Mouse (Mus musculus) limb, embryonic 13.5 days (tissue): Measurements from ENCODE around the gene Coro2b. TPM values are rescaled to one million over a fixed set of nuclear protein-coding genes. Genes with fewer than 3 reads are reported as not detected.

Experiments used
- ATAC-seq: fragments of 200-750 bp; cut with Nextera tagmentation; 2 replicates; pipeline ENCODE4 v1.8.0; 2017; ENCODE audit warnings: low read depth, moderate number of reproducible peaks, moderate TSS enrichment; ENCODE audit not compliant: low FRiP score
- H3K27ac ChIP-seq: fragments of 300-500 bp; sonication (generic); 2 replicates; pipeline ENCODE4 v1.5.1; 2015; ENCODE audit warnings: inconsistent platforms, mild to moderate bottlenecking, moderate library complexity
- H3K27me3 ChIP-seq: fragments of 300-500 bp; sonication (generic); 2 replicates; pipeline ENCODE4 v1.6.1; 2015; ENCODE audit warnings: mild to moderate bottlenecking, inconsistent platforms
- H3K36me3 ChIP-seq: fragments of 300-500 bp; sonication (generic); 2 replicates; pipeline ENCODE4 v1.6.1; 2015; ENCODE audit warnings: inconsistent platforms, mild to moderate bottlenecking, moderate library complexity
- H3K4me1 ChIP-seq: fragments of 300-500 bp; sonication (generic); 2 replicates; pipeline ENCODE4 v1.6.1; 2015; ENCODE audit warnings: inconsistent platforms
- H3K4me2 ChIP-seq: fragments of 300-500 bp; sonication (generic); replicated peaks from 2 replicates; pipeline ENCODE4 v1.6.1; 2015; ENCODE audit warnings: inconsistent platforms, mild to moderate bottlenecking, moderate library complexity
- H3K4me3 ChIP-seq: fragments of 300-500 bp; sonication (generic); 2 replicates; pipeline ENCODE4 v1.5.1; 2015; ENCODE audit warnings: moderate library complexity, mild to moderate bottlenecking, inconsistent platforms
- H3K9ac ChIP-seq: fragments of 300-500 bp; sonication (generic); 2 replicates; pipeline ENCODE4 v1.6.1; 2015; ENCODE audit warnings: mild to moderate bottlenecking, inconsistent platforms
- H3K9me3 ChIP-seq: fragments of 300-500 bp; sonication (generic); 2 replicates; pipeline ENCODE4 v1.6.1; 2016; ENCODE audit warnings: inconsistent platforms
- WGBS: fragments of 180-500 bp; shearing (Covaris S2); methylation state at CpG from one replicate; pipeline ENCODE4 v1.1.7; 2015; 5-methylcytosine and 5-hydroxymethylcytosine counted together
- polyA plus RNA-seq: library from polyadenylated mRNA; unstranded; fragments of >200 nt; fragmentation: Nextera tagmentation; extraction: Ambion mirVana; gene quantifications from 2 replicates; pipeline ENCODE4 v1.2.1, GENCODE M21; 2015

The Coro2b gene
- polyA plus RNA-seq, 1 experiment from 2014 or later = 8.5 TPM

DNA sequence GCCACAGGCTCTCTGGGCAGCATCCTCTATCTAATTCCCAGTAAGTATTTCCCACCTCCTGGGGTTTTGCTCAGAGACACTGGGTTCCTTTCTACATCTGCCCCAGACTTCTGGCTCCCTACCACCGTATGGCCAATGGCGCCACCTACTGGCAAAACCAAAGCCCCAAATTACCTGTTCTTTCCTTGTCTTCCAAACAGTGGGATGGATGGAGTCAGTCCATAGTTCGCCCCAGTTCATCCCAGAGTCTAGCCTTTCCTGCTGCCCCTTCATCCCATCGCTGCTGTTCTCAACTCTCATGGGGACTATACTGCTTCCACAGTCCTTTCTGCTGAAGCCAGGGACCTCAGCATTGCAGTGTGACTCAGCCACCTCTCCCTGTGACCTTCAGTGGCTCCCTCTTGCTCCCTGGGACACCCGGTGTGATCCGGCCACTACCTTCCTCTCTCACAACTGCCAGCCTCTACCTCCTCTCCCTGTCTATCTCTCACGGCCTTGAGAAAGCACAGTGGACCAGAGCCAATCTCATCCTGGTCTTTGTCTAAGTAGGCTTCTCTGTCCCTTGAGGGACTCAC lies 16.6 kb upstream of the Coro2b start:
- H3K4me1 ChIP-seq = peaks cover 5% of the 10 kb centered on the region
- H3K4me2 ChIP-seq = no peak overlapping the region
- H3K36me3 ChIP-seq = no peaks in the 10 kb centered on the region
- no peak overlapping the region for H3K9ac ChIP-seq
- no peaks in the 10 kb centered on the region for H3K27me3 ChIP-seq
- ATAC-seq = no peak
- WGBS = 34% methylated on average over 7 of the region's 7 CpGs
- no peak overlapping the region for H3K4me3 ChIP-seq
- no peaks in the 10 kb centered on the region for H3K9me3 ChIP-seq
- H3K27ac ChIP-seq = no peak overlapping the region

DNA sequence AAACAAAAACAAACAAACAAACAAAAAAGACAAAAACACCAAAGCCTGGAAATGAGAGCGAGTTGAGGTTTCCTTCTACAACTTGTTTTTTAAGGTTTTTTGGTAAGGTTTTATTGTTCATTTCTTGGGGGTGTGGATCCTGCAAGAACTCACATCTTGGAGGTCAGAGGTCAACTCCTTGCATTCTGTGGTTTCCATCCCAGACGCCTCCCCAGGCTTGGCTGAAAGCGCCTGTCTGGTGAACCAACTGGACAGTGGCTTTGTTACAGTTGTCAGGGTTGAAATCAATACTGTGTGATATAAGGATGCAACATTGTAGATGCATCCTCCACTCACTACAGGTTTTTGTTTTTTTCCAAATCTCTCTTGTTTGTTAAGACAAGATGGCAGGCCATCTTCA lies 14.7 kb upstream of the Coro2b start:
- no peak overlapping the region for H3K4me3 ChIP-seq
- H3K9me3 ChIP-seq = no peaks in the 10 kb centered on the region
- H3K9ac ChIP-seq = no peak overlapping the region
- no peak overlapping the region for H3K27ac ChIP-seq
- peaks cover 5% of the 10 kb centered on the region for H3K4me1 ChIP-seq
- no peaks in the 10 kb centered on the region for H3K27me3 ChIP-seq
- ATAC-seq = no peak
- H3K36me3 ChIP-seq = no peaks in the 10 kb centered on the region
- WGBS = 81% methylated on average over 3 of the region's 3 CpGs
- no peak overlapping the region for H3K4me2 ChIP-seq

DNA sequence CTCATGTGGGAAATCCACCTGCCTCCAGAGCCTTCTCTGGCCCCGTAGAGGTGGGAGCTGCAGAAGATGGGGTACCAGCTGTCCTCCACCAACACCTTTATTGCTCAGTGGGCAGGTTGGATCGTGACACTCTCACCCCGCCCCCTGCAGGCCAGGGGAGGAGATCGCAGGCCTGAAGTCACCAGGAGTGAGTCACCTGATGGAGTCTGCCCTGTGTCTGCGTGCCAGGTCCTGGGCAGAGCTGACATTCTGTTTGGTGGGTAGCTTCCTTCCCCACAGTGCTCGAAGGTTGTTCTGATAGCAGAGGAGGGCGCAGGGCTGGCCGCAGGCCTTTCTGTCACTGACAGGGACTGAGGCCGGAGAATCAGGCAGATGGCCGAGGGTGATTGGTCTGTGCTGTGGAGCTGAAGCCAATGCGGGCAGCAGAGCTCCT lies 13.8 kb upstream of the Coro2b start:
- peak; percentile 48; the same call in 1 of the 2 replicates for ATAC-seq

DNA sequence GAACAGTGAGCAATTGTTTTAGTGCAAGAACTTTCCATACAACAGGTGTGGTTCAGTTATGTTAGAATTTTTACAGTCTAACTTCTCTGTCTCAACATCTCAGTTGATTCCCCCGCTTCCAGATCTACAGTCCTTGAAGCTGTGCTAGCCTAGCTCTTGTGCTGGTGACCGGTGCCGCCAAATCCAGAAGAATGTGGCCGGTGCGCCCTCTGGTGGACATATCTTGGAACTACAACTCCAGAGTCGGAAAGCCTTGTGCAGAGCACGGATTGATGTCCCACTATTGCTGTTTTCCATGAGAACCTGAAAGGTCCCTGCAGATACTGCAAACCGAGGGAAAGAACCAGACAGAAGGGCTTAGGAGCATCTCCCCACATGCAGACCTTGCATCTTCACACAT lies 13.0 kb upstream of the Coro2b start:
- WGBS = 3% methylated on average over 8 of the region's 8 CpGs
- no peaks in the 10 kb centered on the region for H3K9me3 ChIP-seq
- H3K4me3 ChIP-seq = no peak overlapping the region
- H3K36me3 ChIP-seq = no peaks in the 10 kb centered on the region
- H3K9ac ChIP-seq = no peak overlapping the region
- H3K27me3 ChIP-seq = no peaks in the 10 kb centered on the region
- H3K27ac ChIP-seq = no peak overlapping the region
- H3K4me2 ChIP-seq = no peak overlapping the region
- peaks cover 5% of the 10 kb centered on the region for H3K4me1 ChIP-seq
- ATAC-seq = no peak

More for the DNA sequence above, 13.8 kb upstream of the Coro2b start:
- no peaks in the 10 kb centered on the region for H3K9me3 ChIP-seq
- 45% methylated on average over 11 of the region's 11 CpGs for WGBS
- no peaks in the 10 kb centered on the region for H3K27me3 ChIP-seq
- no peak overlapping the region for H3K9ac ChIP-seq
- H3K36me3 ChIP-seq = no peaks in the 10 kb centered on the region
- no peak overlapping the region for H3K4me2 ChIP-seq
- H3K27ac ChIP-seq = no peak overlapping the region
- no peak overlapping the region for H3K4me3 ChIP-seq
- peaks cover 5% of the 10 kb centered on the region for H3K4me1 ChIP-seq

DNA sequence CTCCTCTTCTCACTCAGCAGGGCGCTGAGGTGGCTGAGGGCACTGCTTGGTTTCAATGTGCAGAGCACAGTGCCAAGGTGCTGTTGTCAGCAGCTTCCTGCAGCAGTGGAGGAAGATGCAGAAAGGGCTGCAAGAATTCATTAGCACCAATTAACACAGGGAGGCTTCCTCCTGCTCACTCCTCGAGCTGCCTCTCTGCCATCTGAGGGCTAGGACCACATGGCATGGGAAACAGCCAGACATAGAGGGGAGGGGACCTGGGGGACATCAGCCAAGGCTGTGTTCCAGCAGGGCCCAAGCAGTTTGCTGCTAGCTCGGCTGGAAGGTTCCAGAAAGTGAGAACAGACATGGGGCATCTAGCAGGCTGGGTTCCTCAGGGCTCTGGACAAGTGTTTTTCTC lies 10.6 kb upstream of the Coro2b start:
- Histone ChIP-seq H3K27me3 (0 out of 2 replicates have a peak, but pooled peaks cover 6% of the 10 kb centered on the region), H3K27ac (no peak overlapping the region), H3K4me3 (no peak overlapping the region), H3K9me3 (no peaks in the 10 kb centered on the region), H3K4me1 (no peaks in the 10 kb centered on the region), H3K4me2 (no peak overlapping the region), H3K36me3 (no peaks in the 10 kb centered on the region), H3K9ac (no peak overlapping the region)
- no peak for ATAC-seq
- 42% methylated on average over 3 of the region's 3 CpGs for WGBS

DNA sequence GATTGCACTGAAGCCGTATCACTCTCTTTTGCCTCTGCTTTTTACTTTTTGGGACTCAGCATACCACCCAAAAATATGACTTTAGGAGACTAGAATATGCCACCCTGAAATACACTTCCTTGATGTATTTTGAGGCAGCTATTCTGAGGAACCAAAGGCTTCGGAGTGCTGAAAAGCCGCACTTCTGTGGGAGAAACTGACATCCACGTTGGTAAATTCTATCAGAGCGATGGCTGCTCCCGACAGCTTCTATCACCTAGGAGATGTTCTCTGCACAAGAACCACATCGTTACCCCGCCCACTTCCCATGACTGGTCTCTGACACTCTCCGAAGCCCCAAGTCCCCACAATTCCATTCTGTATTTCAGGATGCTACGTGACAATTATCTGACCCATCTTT lies 8.0 kb upstream of the Coro2b start:
- no peaks in the 10 kb centered on the region for H3K9me3 ChIP-seq
- ATAC-seq = no peak
- 73% methylated on average over 10 of the region's 10 CpGs for WGBS

DNA sequence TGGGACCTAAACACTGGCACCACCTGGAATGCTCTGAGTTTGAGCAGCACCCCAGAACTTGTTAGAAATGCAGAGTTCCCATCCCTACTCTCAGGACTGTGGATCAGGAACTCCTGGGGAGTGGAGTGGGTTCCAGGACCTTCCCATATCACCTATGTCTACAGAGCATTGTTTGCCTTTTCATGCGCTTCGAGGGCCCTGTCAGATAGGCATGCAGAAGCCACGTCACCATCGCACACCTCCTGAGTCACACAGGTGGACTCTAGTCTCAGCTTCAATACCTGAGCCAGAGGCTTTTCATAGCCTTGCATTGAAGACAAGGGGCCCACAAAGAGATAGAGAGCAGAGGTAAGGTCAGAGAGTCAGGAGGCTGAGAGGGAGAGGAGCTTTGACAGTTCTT lies 7.0 kb upstream of the Coro2b start:
- H3K4me3 ChIP-seq = no peak overlapping the region
- H3K9ac ChIP-seq = no peak overlapping the region
- H3K27ac ChIP-seq = no peak overlapping the region
- 0 out of 2 replicates have a peak, but pooled peaks cover 6% of the 10 kb centered on the region for H3K27me3 ChIP-seq
- 96% methylated on average over 4 of the region's 4 CpGs for WGBS
- no peak overlapping the region for H3K4me2 ChIP-seq
- no peaks in the 10 kb centered on the region for H3K36me3 ChIP-seq
- ATAC-seq = no peak
- no peaks in the 10 kb centered on the region for H3K9me3 ChIP-seq
- peaks cover 5% of the 10 kb centered on the region; the same call in 1 of the 2 replicates for H3K4me1 ChIP-seq

More for the DNA sequence above, 8.0 kb upstream of the Coro2b start:
- no peaks in the 10 kb centered on the region for H3K36me3 ChIP-seq
- 0 out of 2 replicates have a peak, but pooled peaks cover 6% of the 10 kb centered on the region for H3K27me3 ChIP-seq
- no peak overlapping the region for H3K9ac ChIP-seq
- no peak overlapping the region for H3K27ac ChIP-seq
- no peak overlapping the region for H3K4me2 ChIP-seq
- no peak overlapping the region for H3K4me3 ChIP-seq
- H3K4me1 ChIP-seq = peaks cover 5% of the 10 kb centered on the region; the same call in 1 of the 2 replicates

DNA sequence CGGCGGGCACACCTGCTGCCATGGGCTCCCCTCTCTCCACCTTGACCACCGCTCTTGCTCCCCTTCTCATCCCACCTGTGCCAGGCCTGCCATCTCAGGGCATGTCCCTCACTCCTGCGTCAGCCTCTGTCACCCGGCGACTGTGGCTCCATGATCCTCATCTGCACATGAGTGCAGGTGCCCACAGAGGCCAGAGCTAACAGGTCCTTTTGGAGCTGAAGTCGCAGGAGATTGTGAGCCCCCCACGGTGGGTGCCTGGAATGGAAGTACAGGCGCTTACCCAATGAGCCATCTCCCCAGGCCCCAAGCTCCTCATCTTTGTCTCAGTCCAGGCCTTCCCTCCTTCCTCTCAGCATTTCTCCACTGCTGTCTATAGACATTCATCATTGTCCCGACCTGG lies 4.8 kb upstream of the Coro2b start:
- no peak overlapping the region for H3K4me3 ChIP-seq
- H3K4me1 ChIP-seq = peaks cover 11% of the 10 kb centered on the region; the same call in 1 of the 2 replicates
- no peaks in the 10 kb centered on the region for H3K36me3 ChIP-seq
- no peak for ATAC-seq
- H3K27ac ChIP-seq = no peak overlapping the region
- 58% methylated on average over 10 of the region's 10 CpGs for WGBS
- no peak overlapping the region for H3K9ac ChIP-seq
- no peaks in the 10 kb centered on the region for H3K9me3 ChIP-seq
- H3K27me3 ChIP-seq = peaks cover 15% of the 10 kb centered on the region; the same call in 1 of the 2 replicates
- no peak overlapping the region for H3K4me2 ChIP-seq

DNA sequence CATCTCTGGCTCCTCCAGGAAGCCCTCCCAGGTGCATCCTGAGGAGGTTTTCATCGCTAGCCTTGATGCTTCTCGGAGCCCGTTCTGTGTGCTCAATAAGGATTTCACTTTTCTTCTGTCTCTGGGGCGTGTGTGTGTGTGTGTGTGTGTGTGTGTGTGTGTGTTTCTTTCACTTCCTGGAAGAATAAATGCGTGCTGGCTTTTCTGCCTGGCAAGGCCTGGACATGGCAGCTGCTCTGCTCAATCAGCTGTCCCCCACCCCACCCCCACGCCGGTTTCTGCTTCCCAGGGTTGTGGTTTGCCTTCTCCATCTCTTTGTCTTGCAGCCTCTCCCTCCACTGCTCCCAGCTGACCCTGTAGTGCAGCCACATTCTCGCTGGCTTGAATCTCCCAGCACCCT lies 4.3 kb upstream of the Coro2b start:
- Histone ChIP-seq H3K9ac (no peak overlapping the region), H3K4me1 (peaks cover 12% of the 10 kb centered on the region; the same call in 1 of the 2 replicates), H3K27ac (no peak overlapping the region), H3K4me3 (no peak overlapping the region), H3K4me2 (no peak overlapping the region), H3K9me3 (no peaks in the 10 kb centered on the region), H3K27me3 (peaks cover 17% of the 10 kb centered on the region; the same call in 1 of the 2 replicates), H3K36me3 (no peaks in the 10 kb centered on the region)
- WGBS = 57% methylated on average over 8 of the region's 8 CpGs
- 0 out of 2 replicates have a peak, but pooled peaks have one; percentile 24 for ATAC-seq

DNA sequence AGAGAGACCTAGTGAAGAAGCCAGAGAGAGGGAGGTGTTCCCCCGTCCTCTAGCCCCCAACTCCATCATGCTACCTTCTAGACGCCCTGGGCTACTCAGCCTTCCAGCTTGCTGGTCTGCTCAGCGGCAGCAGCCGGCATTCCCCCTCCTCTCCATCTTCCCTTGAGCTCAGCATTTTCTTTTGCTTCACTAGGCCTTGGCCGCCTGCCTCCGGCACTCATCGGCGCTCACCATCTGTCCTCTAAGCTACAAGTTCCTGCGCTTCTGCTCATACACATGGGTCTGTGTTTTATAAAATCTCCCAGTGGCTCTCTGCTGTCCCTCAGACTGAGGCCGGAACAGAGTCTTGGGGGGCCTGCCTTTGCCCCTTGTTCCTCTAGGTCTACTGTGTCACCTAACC lies 3.9 kb upstream of the Coro2b start:
- Histone ChIP-seq H3K9ac (no peak overlapping the region), H3K27me3 (peaks cover 22% of the 10 kb centered on the region)

DNA sequence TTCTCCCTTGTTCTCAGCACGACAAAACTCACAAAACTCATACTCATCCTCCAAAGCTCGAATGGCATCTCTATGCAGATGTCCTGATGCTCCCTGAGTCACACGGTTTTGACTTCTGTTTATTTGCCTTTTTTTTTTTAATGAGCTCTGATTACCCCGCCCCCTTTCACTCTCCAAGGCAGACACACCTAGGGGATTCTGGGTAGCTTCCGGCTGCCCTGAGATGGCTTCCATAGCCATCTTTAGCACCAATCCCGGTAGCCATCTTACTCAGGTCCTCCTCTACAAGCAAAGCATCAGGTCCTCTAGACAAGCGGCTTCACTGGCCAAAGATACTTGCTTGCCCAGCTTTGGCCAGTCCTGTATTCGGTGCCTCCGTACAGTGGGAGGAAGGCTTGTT lies 3.3 kb upstream of the Coro2b start:
- WGBS = 76% methylated on average over 9 of the region's 9 CpGs
- no peak overlapping the region for H3K27ac ChIP-seq
- H3K4me3 ChIP-seq = no peak overlapping the region
- H3K9ac ChIP-seq = no peak overlapping the region
- no peaks in the 10 kb centered on the region for H3K9me3 ChIP-seq
- no peak overlapping the region for H3K4me2 ChIP-seq
- no peak for ATAC-seq
- H3K36me3 ChIP-seq = no peaks in the 10 kb centered on the region
- H3K27me3 ChIP-seq = peaks cover 26% of the 10 kb centered on the region
- H3K4me1 ChIP-seq = peaks cover 15% of the 10 kb centered on the region; the same call in 1 of the 2 replicates

More for the DNA sequence above, 3.9 kb upstream of the Coro2b start:
- no peak for ATAC-seq
- WGBS = 55% methylated on average over 10 of the region's 10 CpGs
- Histone ChIP-seq H3K36me3 (no peaks in the 10 kb centered on the region), H3K4me3 (no peak overlapping the region), H3K4me2 (no peak overlapping the region), H3K4me1 (peaks cover 15% of the 10 kb centered on the region; the same call in 1 of the 2 replicates), H3K9me3 (no peaks in the 10 kb centered on the region), H3K27ac (no peak overlapping the region)

DNA sequence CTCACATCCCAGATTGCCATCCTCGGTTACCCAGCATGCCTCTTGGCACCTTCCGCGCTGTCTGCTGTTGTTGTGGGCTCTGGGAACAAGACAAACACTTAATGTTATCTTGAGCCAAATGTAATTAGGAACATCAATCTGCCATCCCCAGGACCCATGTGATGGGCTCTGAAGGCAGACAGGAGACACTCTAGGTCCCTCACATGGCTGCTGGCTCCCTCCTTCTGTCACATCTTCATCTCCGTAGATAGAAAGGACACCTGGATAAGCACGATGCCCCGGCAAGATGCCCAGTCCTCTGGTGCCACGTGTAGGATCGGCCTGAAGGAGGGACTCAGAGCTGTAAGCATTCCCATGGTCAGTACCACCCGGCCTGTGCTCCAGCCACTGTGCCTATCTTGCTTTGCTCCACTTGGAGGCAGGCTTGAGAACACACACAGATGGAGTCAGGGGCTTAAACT lies 2.4 kb upstream of the Coro2b start:
- peaks cover 15% of the 10 kb centered on the region; the same call in 1 of the 2 replicates for H3K4me1 ChIP-seq
- no peak overlapping the region for H3K27ac ChIP-seq
- no peak overlapping the region for H3K4me3 ChIP-seq
- no peak overlapping the region for H3K4me2 ChIP-seq
- no peak for ATAC-seq
- peaks cover 23% of the 10 kb centered on the region for H3K27me3 ChIP-seq
- 85% methylated on average over 9 of the region's 9 CpGs for WGBS
- H3K36me3 ChIP-seq = no peaks in the 10 kb centered on the region
- no peaks in the 10 kb centered on the region for H3K9me3 ChIP-seq
- no peak overlapping the region for H3K9ac ChIP-seq

DNA sequence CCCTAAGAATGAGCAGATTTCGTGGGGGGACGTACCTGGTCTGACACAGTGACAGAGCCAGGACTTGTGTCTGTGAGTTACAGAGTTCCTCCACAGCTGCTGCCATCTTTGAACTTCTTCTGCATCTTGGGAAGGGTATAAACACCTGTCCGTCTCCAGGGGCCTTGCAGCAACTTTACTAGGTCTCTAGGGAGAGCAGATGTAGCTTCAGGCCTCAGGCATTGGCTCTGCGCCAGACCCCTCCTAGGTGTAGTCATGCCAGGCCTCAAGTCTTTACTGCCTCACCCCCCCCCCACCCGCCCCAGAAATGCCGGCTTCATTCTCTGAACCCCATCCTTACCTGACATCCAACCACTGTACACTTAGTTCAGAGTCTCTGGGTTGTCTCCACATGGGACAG lies 1.1 kb upstream of the Coro2b start:
- no peak overlapping the region for H3K9ac ChIP-seq
- peaks cover 16% of the 10 kb centered on the region for H3K4me1 ChIP-seq
- H3K9me3 ChIP-seq = no peaks in the 10 kb centered on the region
- H3K4me2 ChIP-seq = no peak overlapping the region
- H3K27me3 ChIP-seq = peaks cover 20% of the 10 kb centered on the region
- ATAC-seq = no peak
- no peak overlapping the region for H3K27ac ChIP-seq
- 66% methylated on average over 6 of the region's 6 CpGs for WGBS
- H3K4me3 ChIP-seq = no peak overlapping the region
- no peaks in the 10 kb centered on the region for H3K36me3 ChIP-seq
